Mouse (Mus musculus): ENCODE measurements around the gene Vti1a.

Gene Vti1a

GRCm38 (mm10) chr19:55319036-55319435 is 2.9 kb downstream of the Vti1a start:
- no peak overlapping the region for H3K4me3 ChIP-seq (replicated peaks; ENCODE audit: low read length)
- peaks cover 14% of the 10 kb centered on the region for H3K4me1 ChIP-seq (replicated peaks; ENCODE audit: low read depth, low read length)
- H3K36me3 ChIP-seq (ENCODE audit: insufficient read depth, low read length): peaks cover 29% of the 10 kb centered on the region
- no peaks in the 10 kb centered on the region for H3K9me3 ChIP-seq (ENCODE audit: low read length)
- TF ChIP-seq POU5F1 (IDR thresholded peaks at IDR 0.05; ENCODE audit: borderline replicate concordance, low read length) (no peak), CTCF (conservative IDR thresholded peaks at IDR 0.05; ENCODE audit: low read length) (no peak), NANOG (IDR thresholded peaks at IDR 0.05; ENCODE audit: borderline replicate concordance, low read length) (no peak)
- 0 out of 2 replicates have a peak, but pooled peaks cover 4% of the 10 kb centered on the region for H3K27me3 ChIP-seq (ENCODE audit: insufficient read depth, low read length)

DNA sequence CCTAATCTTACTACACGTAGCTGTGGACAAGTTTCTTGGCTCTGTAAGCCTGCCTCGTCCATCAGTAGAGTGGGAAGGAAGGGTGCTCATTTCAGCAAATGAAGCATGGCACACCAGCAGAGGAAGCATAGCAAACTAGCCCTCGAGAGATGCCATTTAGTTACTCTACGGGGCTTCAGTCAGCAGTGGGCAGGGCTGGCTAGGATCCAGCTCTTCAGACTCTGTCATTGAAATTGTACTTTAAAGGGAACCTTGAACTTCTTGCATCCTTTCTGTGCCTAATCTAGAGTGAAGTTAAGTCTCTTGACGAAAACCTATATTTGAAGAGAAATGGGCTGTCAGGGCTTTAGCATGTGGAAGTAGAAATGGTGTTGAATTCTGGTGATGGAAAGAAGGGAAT is 3.4 kb downstream of the Vti1a start:
- Histone ChIP-seq H3K4me1 (replicated peaks; ENCODE audit: low read depth, low read length) (peaks cover 11% of the 10 kb centered on the region), H3K27me3 (ENCODE audit: insufficient read depth, low read length) (0 out of 2 replicates have a peak, but pooled peaks cover 4% of the 10 kb centered on the region), H3K36me3 (ENCODE audit: insufficient read depth, low read length) (peaks cover 24% of the 10 kb centered on the region), H3K9me3 (ENCODE audit: low read length) (no peaks in the 10 kb centered on the region), H3K4me3 (replicated peaks; ENCODE audit: low read length) (no peak overlapping the region)
- TF ChIP-seq NANOG (IDR thresholded peaks at IDR 0.05; ENCODE audit: borderline replicate concordance, low read length) (no peak), POU5F1 (IDR thresholded peaks at IDR 0.05; ENCODE audit: borderline replicate concordance, low read length) (no peak), CTCF (conservative IDR thresholded peaks at IDR 0.05; ENCODE audit: low read length) (no peak)

DNA sequence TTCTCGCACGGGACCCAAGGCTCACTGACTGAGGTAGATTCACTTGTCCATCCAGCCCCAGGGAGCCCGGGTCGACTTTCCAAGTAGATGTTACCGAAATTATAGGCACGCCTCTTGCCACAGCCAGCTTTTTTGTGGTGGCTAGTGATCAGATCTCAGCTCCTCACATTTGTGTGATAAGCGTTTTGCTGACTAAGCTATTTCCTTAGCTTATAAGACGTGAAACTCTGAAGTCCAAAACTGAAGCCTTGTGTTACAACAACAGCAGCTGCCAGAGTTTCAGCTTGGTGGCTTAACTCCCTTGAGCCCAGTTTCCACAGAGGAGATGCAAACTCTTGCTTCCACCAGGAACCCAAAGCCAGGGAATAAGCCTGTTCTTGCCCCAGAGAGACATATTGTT is 6.5 kb downstream of the Vti1a start:
- H3K36me3 ChIP-seq (ENCODE audit: insufficient read depth, low read length): peaks cover 24% of the 10 kb centered on the region
- no peaks in the 10 kb centered on the region for H3K27me3 ChIP-seq (ENCODE audit: insufficient read depth, low read length)
- H3K9me3 ChIP-seq (ENCODE audit: low read length): no peaks in the 10 kb centered on the region
- H3K4me3 ChIP-seq (replicated peaks; ENCODE audit: low read length): no peak overlapping the region
- peaks cover 7% of the 10 kb centered on the region; the same call in 1 of the 2 replicates for H3K4me1 ChIP-seq (replicated peaks; ENCODE audit: low read depth, low read length)
- TF ChIP-seq NANOG (IDR thresholded peaks at IDR 0.05; ENCODE audit: borderline replicate concordance, low read length): no peak
- no peak for TF ChIP-seq CTCF (conservative IDR thresholded peaks at IDR 0.05; ENCODE audit: low read length)
- TF ChIP-seq POU5F1 (IDR thresholded peaks at IDR 0.05; ENCODE audit: borderline replicate concordance, low read length): no peak

DNA sequence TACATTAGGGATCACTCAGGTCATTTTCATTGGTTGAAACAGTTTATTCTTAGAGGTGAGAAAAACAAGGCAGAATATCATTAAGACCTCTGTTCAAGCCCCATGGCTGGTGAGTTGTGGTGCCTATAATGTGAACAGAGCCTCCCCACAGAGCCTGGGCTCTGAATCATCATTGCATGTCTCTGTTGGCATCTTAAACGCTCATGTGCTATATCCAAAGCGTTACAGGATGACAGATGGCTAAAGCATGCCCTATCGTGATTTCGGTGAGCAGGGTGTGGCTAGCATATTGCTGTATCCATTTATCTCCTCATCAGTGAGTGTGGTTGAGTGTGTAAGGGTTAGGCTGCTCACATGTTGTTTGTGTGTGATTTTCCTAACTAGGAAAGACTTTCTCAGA is 11.4 kb downstream of the Vti1a start:
- peaks cover 7% of the 10 kb centered on the region; the same call in 1 of the 2 replicates for H3K4me1 ChIP-seq (replicated peaks; ENCODE audit: low read depth, low read length)
- no peak for TF ChIP-seq CTCF (conservative IDR thresholded peaks at IDR 0.05; ENCODE audit: low read length)
- no peak for TF ChIP-seq POU5F1 (IDR thresholded peaks at IDR 0.05; ENCODE audit: borderline replicate concordance, low read length)
- no peak for TF ChIP-seq NANOG (IDR thresholded peaks at IDR 0.05; ENCODE audit: borderline replicate concordance, low read length)
- no peaks in the 10 kb centered on the region for H3K27me3 ChIP-seq (ENCODE audit: insufficient read depth, low read length)
- H3K4me3 ChIP-seq (replicated peaks; ENCODE audit: low read length): no peak overlapping the region
- no peaks in the 10 kb centered on the region for H3K9me3 ChIP-seq (ENCODE audit: low read length)
- peaks cover 57% of the 10 kb centered on the region for H3K36me3 ChIP-seq (ENCODE audit: insufficient read depth, low read length)

DNA sequence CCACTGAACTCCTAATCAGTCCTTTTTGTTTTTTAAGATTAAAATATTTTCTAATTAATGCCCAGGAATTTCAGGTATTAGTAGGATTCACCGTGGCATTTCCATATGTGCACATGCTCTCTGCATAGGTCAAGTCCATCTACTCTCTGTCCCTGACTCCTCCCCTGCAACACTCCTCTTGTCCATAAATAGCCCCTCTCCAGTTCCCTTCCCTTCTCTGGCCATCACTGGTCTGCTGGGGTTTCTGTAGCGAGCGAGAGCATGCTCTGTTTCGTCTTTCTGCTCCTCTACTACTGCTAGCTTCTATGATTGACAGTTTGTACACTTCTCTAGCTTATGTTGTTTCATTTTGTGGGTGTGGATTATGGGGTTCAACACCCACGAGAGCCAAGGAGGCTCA is 15.7 kb downstream of the Vti1a start:
- Histone ChIP-seq H3K27me3 (ENCODE audit: insufficient read depth, low read length) (no peaks in the 10 kb centered on the region), H3K9me3 (ENCODE audit: low read length) (no peaks in the 10 kb centered on the region), H3K4me1 (replicated peaks; ENCODE audit: low read depth, low read length) (peaks cover 6% of the 10 kb centered on the region; the same call in 1 of the 2 replicates), H3K36me3 (ENCODE audit: insufficient read depth, low read length) (peaks cover 48% of the 10 kb centered on the region), H3K4me3 (replicated peaks; ENCODE audit: low read length) (no peak overlapping the region)
- TF ChIP-seq CTCF (conservative IDR thresholded peaks at IDR 0.05; ENCODE audit: low read length) (no peak), NANOG (IDR thresholded peaks at IDR 0.05; ENCODE audit: borderline replicate concordance, low read length) (no peak), POU5F1 (IDR thresholded peaks at IDR 0.05; ENCODE audit: borderline replicate concordance, low read length) (no peak)

DNA sequence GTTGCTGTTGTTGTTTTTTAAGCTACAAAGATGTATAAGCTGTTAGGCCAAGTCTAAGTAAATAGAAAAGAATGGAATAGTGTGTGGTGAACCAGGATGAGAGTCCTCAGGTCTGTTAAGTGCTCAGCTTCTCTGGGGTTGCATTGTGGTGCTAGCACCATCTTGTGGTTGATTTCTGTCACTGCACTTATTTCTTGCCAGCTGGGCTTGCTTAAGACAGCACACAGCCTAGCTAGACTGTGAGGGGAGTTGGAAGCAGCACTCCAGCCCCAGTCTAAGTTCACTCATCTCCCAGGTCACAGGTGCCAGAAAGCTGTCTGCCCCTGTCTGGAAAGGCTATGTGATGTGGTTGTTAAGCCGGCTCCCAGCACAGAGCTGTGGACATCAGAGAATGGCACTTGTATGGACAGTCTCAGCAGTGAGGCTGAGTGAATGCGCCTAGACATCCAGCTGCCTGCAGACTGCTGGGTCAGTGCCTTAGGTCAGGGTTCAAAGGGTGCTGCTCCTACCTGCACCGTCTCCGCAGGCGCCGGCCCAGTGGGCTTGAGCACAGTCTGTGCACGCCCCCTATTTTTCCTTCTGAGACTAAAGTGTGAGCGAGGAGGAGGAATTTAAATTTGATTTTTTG is 16.7 kb downstream of the Vti1a start:
- peaks cover 49% of the 10 kb centered on the region for H3K36me3 ChIP-seq (ENCODE audit: insufficient read depth, low read length)
- peaks cover 6% of the 10 kb centered on the region; the same call in 1 of the 2 replicates for H3K4me1 ChIP-seq (replicated peaks; ENCODE audit: low read depth, low read length)
- H3K9me3 ChIP-seq (ENCODE audit: low read length): no peaks in the 10 kb centered on the region
- TF ChIP-seq CTCF (conservative IDR thresholded peaks at IDR 0.05; ENCODE audit: low read length) (peak; percentile 76), NANOG (IDR thresholded peaks at IDR 0.05; ENCODE audit: borderline replicate concordance, low read length) (no peak)
- H3K27me3 ChIP-seq (ENCODE audit: insufficient read depth, low read length): no peaks in the 10 kb centered on the region
- H3K4me3 ChIP-seq (replicated peaks; ENCODE audit: low read length): no peak overlapping the region

- peaks cover 21% of the 10 kb centered on the region for H3K36me3 ChIP-seq (ENCODE audit: insufficient read depth, low read length)
- no peak for TF ChIP-seq NANOG (IDR thresholded peaks at IDR 0.05; ENCODE audit: borderline replicate concordance, low read length)
- TF ChIP-seq POU5F1 (IDR thresholded peaks at IDR 0.05; ENCODE audit: borderline replicate concordance, low read length): no peak
- TF ChIP-seq CTCF (conservative IDR thresholded peaks at IDR 0.05; ENCODE audit: low read length): peak; percentile 37
- no peak overlapping the region for H3K4me3 ChIP-seq (replicated peaks; ENCODE audit: low read length)
- no peaks in the 10 kb centered on the region for H3K27me3 ChIP-seq (ENCODE audit: insufficient read depth, low read length)
- H3K9me3 ChIP-seq (ENCODE audit: low read length): no peaks in the 10 kb centered on the region
- H3K4me1 ChIP-seq (replicated peaks; ENCODE audit: low read depth, low read length): peaks cover 6% of the 10 kb centered on the region; the same call in 1 of the 2 replicates
Observed at GRCm38 (mm10) chr19:55335881-55336280, 19.8 kb downstream of the Vti1a start.

DNA sequence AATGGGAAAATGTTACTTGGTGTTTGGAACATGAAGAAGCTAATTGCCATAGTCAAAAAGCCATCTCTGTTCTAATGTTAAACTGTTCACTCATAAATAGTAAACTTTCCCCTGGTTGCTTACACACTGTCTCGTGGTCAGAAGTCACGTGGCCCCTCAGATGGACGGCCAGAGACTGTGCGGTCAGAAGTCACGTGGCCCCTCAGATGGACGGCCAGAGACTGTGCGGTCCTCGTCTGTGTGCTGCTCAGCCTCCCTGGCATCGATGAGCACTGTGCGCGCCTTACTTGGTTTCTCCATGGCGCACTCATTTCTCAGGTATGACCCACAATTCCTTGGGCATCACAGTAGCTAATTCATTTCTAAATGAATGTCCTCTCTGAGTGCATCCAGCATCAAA is 20.3 kb downstream of the Vti1a start:
- peaks cover 15% of the 10 kb centered on the region for H3K36me3 ChIP-seq (ENCODE audit: insufficient read depth, low read length)
- no peak overlapping the region for H3K4me3 ChIP-seq (replicated peaks; ENCODE audit: low read length)
- H3K4me1 ChIP-seq (replicated peaks; ENCODE audit: low read depth, low read length): peaks cover 6% of the 10 kb centered on the region; the same call in 1 of the 2 replicates
- no peak for TF ChIP-seq POU5F1 (IDR thresholded peaks at IDR 0.05; ENCODE audit: borderline replicate concordance, low read length)
- TF ChIP-seq CTCF (conservative IDR thresholded peaks at IDR 0.05; ENCODE audit: low read length): no peak
- TF ChIP-seq NANOG (IDR thresholded peaks at IDR 0.05; ENCODE audit: borderline replicate concordance, low read length): no peak
- no peaks in the 10 kb centered on the region for H3K27me3 ChIP-seq (ENCODE audit: insufficient read depth, low read length)
- H3K9me3 ChIP-seq (ENCODE audit: low read length): no peaks in the 10 kb centered on the region

DNA sequence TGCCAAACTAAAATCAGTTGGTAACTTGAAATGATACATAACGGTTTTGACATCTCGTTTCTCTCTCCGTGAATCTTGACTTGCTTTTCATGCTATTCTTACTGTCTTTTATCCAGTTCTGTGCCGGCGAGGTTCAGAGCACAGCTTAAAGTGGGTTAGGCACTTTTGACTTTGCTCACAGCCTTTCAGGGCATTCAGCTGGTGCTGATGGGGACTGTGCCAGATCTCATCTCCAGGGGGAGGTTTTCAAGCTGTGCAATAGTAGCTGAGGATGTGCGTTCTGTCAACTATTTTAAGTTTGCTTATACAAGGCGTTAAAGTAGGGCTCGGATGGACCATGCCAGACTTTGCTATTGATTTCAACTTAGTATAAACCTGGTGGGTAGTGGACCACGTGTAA is 21.0 kb downstream of the Vti1a start:
- TF ChIP-seq NANOG (IDR thresholded peaks at IDR 0.05; ENCODE audit: borderline replicate concordance, low read length) (no peak), POU5F1 (IDR thresholded peaks at IDR 0.05; ENCODE audit: borderline replicate concordance, low read length) (no peak), CTCF (conservative IDR thresholded peaks at IDR 0.05; ENCODE audit: low read length) (no peak)
- Histone ChIP-seq H3K4me3 (replicated peaks; ENCODE audit: low read length) (no peak overlapping the region), H3K36me3 (ENCODE audit: insufficient read depth, low read length) (peaks cover 9% of the 10 kb centered on the region; the same call in 1 of the 2 replicates), H3K27me3 (ENCODE audit: insufficient read depth, low read length) (no peaks in the 10 kb centered on the region), H3K9me3 (ENCODE audit: low read length) (no peaks in the 10 kb centered on the region), H3K4me1 (replicated peaks; ENCODE audit: low read depth, low read length) (peaks cover 6% of the 10 kb centered on the region; the same call in 1 of the 2 replicates)
